In the genomic region with DNA sequence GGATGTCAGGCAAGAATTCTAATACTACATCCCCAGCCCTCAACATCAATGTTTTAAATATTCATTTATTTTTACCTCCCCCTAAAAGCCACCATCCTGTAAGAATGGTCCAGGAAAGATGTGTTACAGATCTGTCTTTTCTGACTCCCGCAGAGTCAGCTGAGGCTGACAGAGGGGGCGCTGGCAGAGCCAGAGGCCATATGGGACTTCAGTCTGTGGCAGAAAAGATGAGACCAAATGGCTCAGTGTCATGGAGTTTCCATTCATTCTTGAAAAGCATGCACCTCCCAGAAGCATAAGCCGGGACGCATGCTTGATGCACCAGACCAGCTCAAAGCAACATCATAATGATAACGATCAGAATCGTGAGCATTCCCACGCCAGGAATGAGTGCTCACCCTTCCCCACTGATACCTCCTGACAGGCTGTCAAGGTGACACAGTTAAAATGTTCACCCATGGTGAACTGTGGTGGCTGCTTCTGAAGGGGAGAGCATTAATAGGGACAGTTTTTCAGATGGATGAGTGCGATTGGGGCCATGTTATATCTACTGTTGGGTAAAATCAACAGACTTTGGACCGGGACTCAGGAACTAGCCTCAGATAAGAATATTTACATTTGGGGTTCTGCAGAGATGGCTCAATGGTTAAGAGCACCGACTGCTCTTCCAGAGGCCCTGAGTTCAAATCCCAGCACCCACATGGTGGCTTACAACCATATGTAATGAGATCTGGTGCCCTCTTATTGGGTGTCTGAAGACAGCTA, we compare ENCODE assay signal across 28 mouse cellular contexts. TPM values are rescaled to one million over a fixed set of nuclear protein-coding genes. Genes with fewer than 3 reads are reported as not detected.
DNase-seq lines count a peak whose midpoint lies in the region; ATAC-seq and TF ChIP-seq lines count a peak whose summit lies in the region.
"Had no signal": no experiment of that assay in that cellular context is flagged by ENCODE, and none has a peak within 500 bp of the region (broad histone marks: within the 10 kb centered on the region; RNA-seq: fewer than 3 reads in every experiment).

No protein-coding gene starts in this region.

- H3K4me1 ChIP-seq in hindbrain, postnatal 0 days (ENCODE audit: insufficient read depth, low read length): no peaks in the 10 kb centered on the region
- no peaks in the 10 kb centered on the region for H3K4me1 ChIP-seq in hindbrain, embryonic 14.5 days (replicated peaks; ENCODE audit: control insufficient read depth, insufficient read depth, low read length)
- no peaks in the 10 kb centered on the region for H3K4me1 ChIP-seq in midbrain, postnatal 0 days (ENCODE audit: insufficient read depth, low read length)
- 0 out of 2 replicates have a peak, but pooled peaks cover 6% of the 10 kb centered on the region for H3K4me1 ChIP-seq in midbrain, embryonic 10.5 days
- 0 out of 2 replicates have a peak, but pooled peaks cover 12% of the 10 kb centered on the region for H3K4me1 ChIP-seq in kidney, embryonic 16.5 days (ENCODE audit: insufficient read depth, low read length)
- H3K4me1 ChIP-seq: hindbrain, embryonic 13.5 days; intestine, embryonic 15.5 days had no signal

- no peak overlapping the region for H3K9ac ChIP-seq in hindbrain, postnatal 0 days (replicated peaks; ENCODE audit: low read length)
- no peak overlapping the region for H3K9ac ChIP-seq in hindbrain, embryonic 14.5 days
- H3K9ac ChIP-seq in midbrain, postnatal 0 days (replicated peaks; ENCODE audit: low read length, poor library complexity, severe bottlenecking): no peak overlapping the region
- no peak overlapping the region for H3K9ac ChIP-seq in kidney, embryonic 16.5 days (replicated peaks; ENCODE audit: low read length)
- H3K9ac ChIP-seq: embryonic facial prominence, embryonic 12.5 days; heart, embryonic 12.5 days; hindbrain, embryonic 13.5 days; intestine, embryonic 15.5 days; kidney, embryonic 15.5 days; lung, embryonic 14.5 days had no signal

- WGBS in hindbrain, postnatal 0 days: 66% methylated on average over 10 of the region's 10 CpGs
- 86% methylated on average over 10 of the region's 10 CpGs for WGBS in hindbrain, embryonic 14.5 days
- 82% methylated on average over 10 of the region's 10 CpGs for WGBS in midbrain, postnatal 0 days
- 92% methylated on average over 10 of the region's 10 CpGs for WGBS in midbrain, embryonic 10.5 days
- 83% methylated on average over 10 of the region's 10 CpGs for WGBS in kidney, embryonic 16.5 days

- H3K4me2 ChIP-seq in hindbrain, postnatal 0 days (ENCODE audit: low read depth, low read length): no peak overlapping the region
- no peak overlapping the region for H3K4me2 ChIP-seq in hindbrain, embryonic 14.5 days (replicated peaks)
- no peak overlapping the region for H3K4me2 ChIP-seq in midbrain, postnatal 0 days (ENCODE audit: low read depth, low read length, poor library complexity, severe bottlenecking)
- no peak overlapping the region for H3K4me2 ChIP-seq in kidney, embryonic 16.5 days (replicated peaks; ENCODE audit: low read depth, low read length)
- H3K4me2 ChIP-seq: embryonic facial prominence, embryonic 12.5 days; heart, embryonic 12.5 days; hindbrain, embryonic 13.5 days; intestine, embryonic 15.5 days; kidney, embryonic 15.5 days; lung, embryonic 14.5 days had no signal

- H3K9me3 ChIP-seq in hindbrain, postnatal 0 days (ENCODE audit: low read length): no peaks in the 10 kb centered on the region
- no peaks in the 10 kb centered on the region for H3K9me3 ChIP-seq in hindbrain, embryonic 14.5 days (ENCODE audit: control insufficient read depth, low read length)
- no peaks in the 10 kb centered on the region for H3K9me3 ChIP-seq in midbrain, postnatal 0 days (ENCODE audit: low read length)
- no peaks in the 10 kb centered on the region for H3K9me3 ChIP-seq in midbrain, embryonic 10.5 days (replicated peaks)
- H3K9me3 ChIP-seq in kidney, embryonic 16.5 days (ENCODE audit: low read length): no peaks in the 10 kb centered on the region
- H3K9me3 ChIP-seq: embryonic facial prominence, embryonic 12.5 days; heart, embryonic 12.5 days; hindbrain, embryonic 13.5 days; intestine, embryonic 15.5 days; kidney, embryonic 15.5 days had no signal

- DNase-seq in hindbrain, postnatal 0 days (ENCODE audit: low spot score): peak; percentile 34
- no peak for DNase-seq in hindbrain, embryonic 14.5 days (ENCODE audit: low spot score)
- DNase-seq in midbrain, postnatal 0 days (ENCODE audit: low spot score): peak; percentile 41
- DNase-seq in midbrain, embryonic 10.5 days (ENCODE audit: low spot score): no peak
- DNase-seq in cerebellum, adult 9-11 months: peak; percentile 48
- DNase-seq in frontal cortex, postnatal 10 days (ENCODE audit: low spot score in 2 of 2): no peak
- DNase-seq in frontal cortex, postnatal 25 days (ENCODE audit: low spot score in 2 of 2): no peak
- DNase-seq: adrenal gland, postnatal 25 days; gastrocnemius, adult 2 months; heart, postnatal 14 days; liver; lung, embryonic 14.5 days; lung, postnatal 4 days; retina, postnatal 1 day; thymus, postnatal 14 days had no signal

- no peaks in the 10 kb centered on the region for H3K27me3 ChIP-seq in hindbrain, postnatal 0 days (ENCODE audit: insufficient read depth, low read length)
- no peaks in the 10 kb centered on the region for H3K27me3 ChIP-seq in hindbrain, embryonic 14.5 days (ENCODE audit: control insufficient read depth, insufficient read depth, low read length)
- H3K27me3 ChIP-seq in midbrain, postnatal 0 days (ENCODE audit: insufficient read depth, low read length): no peaks in the 10 kb centered on the region
- no peaks in the 10 kb centered on the region for H3K27me3 ChIP-seq in midbrain, embryonic 10.5 days (ENCODE audit: low read depth, poor library complexity, severe bottlenecking)
- H3K27me3 ChIP-seq in kidney, embryonic 16.5 days (ENCODE audit: insufficient read depth, low read length): no peaks in the 10 kb centered on the region
- H3K27me3 ChIP-seq: CH12.LX; embryonic facial prominence, embryonic 12.5 days; heart, embryonic 12.5 days; hindbrain, embryonic 13.5 days; intestine, embryonic 15.5 days; kidney, embryonic 15.5 days had no signal

- H3K27ac ChIP-seq in hindbrain, postnatal 0 days: no peak overlapping the region
- no peak overlapping the region for H3K27ac ChIP-seq in hindbrain, embryonic 14.5 days
- H3K27ac ChIP-seq in midbrain, postnatal 0 days (ENCODE audit: low read depth, low read length): no peak overlapping the region
- no peak overlapping the region for H3K27ac ChIP-seq in midbrain, embryonic 10.5 days (replicated peaks)
- no peak overlapping the region for H3K27ac ChIP-seq in kidney, embryonic 16.5 days (ENCODE audit: low read length)
- H3K27ac ChIP-seq: embryonic facial prominence, embryonic 12.5 days; gastrocnemius, adult 2 months; hindbrain, embryonic 13.5 days; intestine, embryonic 15.5 days; kidney, embryonic 15.5 days had no signal

- H3K36me3 ChIP-seq in hindbrain, postnatal 0 days (ENCODE audit: insufficient read depth, low read length): no peaks in the 10 kb centered on the region
- no peaks in the 10 kb centered on the region for H3K36me3 ChIP-seq in hindbrain, embryonic 14.5 days (replicated peaks; ENCODE audit: control insufficient read depth, insufficient read depth)
- H3K36me3 ChIP-seq in midbrain, postnatal 0 days (ENCODE audit: insufficient read depth, low read length): no peaks in the 10 kb centered on the region
- no peaks in the 10 kb centered on the region for H3K36me3 ChIP-seq in midbrain, embryonic 10.5 days
- H3K36me3 ChIP-seq in kidney, embryonic 16.5 days (ENCODE audit: insufficient read depth, low read length): no peaks in the 10 kb centered on the region
- H3K36me3 ChIP-seq: embryonic facial prominence, embryonic 12.5 days; heart, embryonic 12.5 days; hindbrain, embryonic 13.5 days; intestine, embryonic 15.5 days; kidney, embryonic 15.5 days had no signal

- TF ChIP-seq CTCF in hindbrain, postnatal 0 days (IDR thresholded peaks at IDR 0.05; ENCODE audit: low read depth): no peak
- no peak for TF ChIP-seq CTCF in midbrain, postnatal 0 days (IDR thresholded peaks at IDR 0.05)

- no peak for ATAC-seq in hindbrain, postnatal 0 days
- ATAC-seq in hindbrain, embryonic 14.5 days (ENCODE audit: low FRiP score): no peak
- ATAC-seq in midbrain, postnatal 0 days (ENCODE audit: low FRiP score): no peak
- ATAC-seq in kidney, embryonic 16.5 days (ENCODE audit: low FRiP score, low TSS enrichment): no peak
- ATAC-seq: forebrain, embryonic 16.5 days; intestine, embryonic 15.5 days had no signal

- no peak overlapping the region for H3K4me3 ChIP-seq in hindbrain, postnatal 0 days (ENCODE audit: low read length)
- H3K4me3 ChIP-seq in hindbrain, embryonic 14.5 days (replicated peaks; ENCODE audit: low read length): no peak overlapping the region
- H3K4me3 ChIP-seq in midbrain, postnatal 0 days (ENCODE audit: low read depth, low read length): no peak overlapping the region
- no peak overlapping the region for H3K4me3 ChIP-seq in midbrain, embryonic 10.5 days
- no peak overlapping the region for H3K4me3 ChIP-seq in kidney, embryonic 16.5 days (ENCODE audit: low read length)
- H3K4me3 ChIP-seq: embryonic facial prominence, embryonic 12.5 days; erythroblast, embryonic 14.5 days; gastrocnemius, adult 2 months; heart, embryonic 12.5 days; hindbrain, embryonic 13.5 days; intestine, embryonic 15.5 days; kidney, embryonic 15.5 days had no signal

RNA-seq across cellular contexts. Expression of a gene that starts 6.6 kb away (rescaled TPM):
- total RNA-seq in hindbrain, postnatal 0 days (2014; rRNA removed): 0.05 TPM in 1 of 2 replicates, not detected in the other
- polyA plus RNA-seq in hindbrain, postnatal 0 days (2015; fragmentation: Nextera tagmentation; extraction: Ambion mirVana): 0.98 and 1.1 TPM in 2 replicates
- polyA plus RNA-seq in hindbrain, embryonic 14.5 days (2014; fragmentation: Nextera tagmentation; extraction: Ambion mirVana): 0.64 and 1.2 TPM in 2 replicates
- 0.16 TPM in 1 of 2 replicates, not detected in the other for total RNA-seq in midbrain, postnatal 0 days (2014; rRNA removed)
- polyA plus RNA-seq in midbrain, postnatal 0 days (2015; fragmentation: Nextera tagmentation; extraction: Ambion mirVana): not detected in 2 replicates
- 0.17 TPM in 1 of 2 replicates, not detected in the other for polyA plus RNA-seq in midbrain, embryonic 10.5 days (2016; fragmentation: Nextera tagmentation; extraction: Ambion mirVana)
- polyA plus RNA-seq in kidney, embryonic 16.5 days (2015; fragmentation: Nextera tagmentation; extraction: Ambion mirVana): 0.23 and 0.87 TPM in 2 replicates
- total RNA-seq: CH12.LX; gastrocnemius, adult 2 months; granulocyte monocyte progenitor cell, adult 5-6 weeks; heart, postnatal 14 days; layer of hippocampus, postnatal 25 days; left cerebral cortex, postnatal 36 days; MEL had no signal
- polyA plus RNA-seq: embryonic facial prominence, embryonic 12.5 days; forebrain, embryonic 16.5 days; lung, embryonic 14.5 days had no signal

RNA-seq across cellular contexts. Expression of a gene that starts 43.0 kb away (rescaled TPM):
- total RNA-seq in hindbrain, postnatal 0 days (2014; rRNA removed): not detected in 2 replicates
- polyA plus RNA-seq in hindbrain, postnatal 0 days (2015; fragmentation: Nextera tagmentation; extraction: Ambion mirVana): 0.05 and 0.14 TPM in 2 replicates
- polyA plus RNA-seq in hindbrain, embryonic 14.5 days (2014; fragmentation: Nextera tagmentation; extraction: Ambion mirVana): not detected in 2 replicates
- total RNA-seq in midbrain, postnatal 0 days (2014; rRNA removed): not detected in 2 replicates
- polyA plus RNA-seq in midbrain, postnatal 0 days (2015; fragmentation: Nextera tagmentation; extraction: Ambion mirVana): not detected in 2 replicates
- not detected in 2 replicates for polyA plus RNA-seq in midbrain, embryonic 10.5 days (2016; fragmentation: Nextera tagmentation; extraction: Ambion mirVana)
- polyA plus RNA-seq in kidney, embryonic 16.5 days (2015; fragmentation: Nextera tagmentation; extraction: Ambion mirVana): 9.5 and 10.8 TPM in 2 replicates
- total RNA-seq: adrenal gland, postnatal 25 days; CH12.LX; gastrocnemius, adult 2 months; granulocyte monocyte progenitor cell, adult 5-6 weeks; heart, postnatal 14 days; MEL had no signal
- polyA plus RNA-seq: embryonic facial prominence, embryonic 12.5 days; lung, embryonic 14.5 days had no signal

RNA-seq across cellular contexts. Expression of a gene that starts 43.1 kb away (rescaled TPM):
- total RNA-seq in hindbrain, postnatal 0 days (2014; rRNA removed): 0.07 and 0.21 TPM in 2 replicates
- 0.28 and 0.43 TPM in 2 replicates for polyA plus RNA-seq in hindbrain, postnatal 0 days (2015; fragmentation: Nextera tagmentation; extraction: Ambion mirVana)
- 0.35 and 0.54 TPM in 2 replicates for polyA plus RNA-seq in hindbrain, embryonic 14.5 days (2014; fragmentation: Nextera tagmentation; extraction: Ambion mirVana)
- 0.28 TPM in 1 of 2 replicates, not detected in the other for total RNA-seq in midbrain, postnatal 0 days (2014; rRNA removed)
- polyA plus RNA-seq in midbrain, postnatal 0 days (2015; fragmentation: Nextera tagmentation; extraction: Ambion mirVana): 0.17 and 0.19 TPM in 2 replicates
- polyA plus RNA-seq in midbrain, embryonic 10.5 days (2016; fragmentation: Nextera tagmentation; extraction: Ambion mirVana): 0.05 and 0.09 TPM in 2 replicates
- polyA plus RNA-seq in kidney, embryonic 16.5 days (2015; fragmentation: Nextera tagmentation; extraction: Ambion mirVana): 2.6 TPM in 2 replicates
- total RNA-seq: adrenal gland, postnatal 25 days; gastrocnemius, adult 2 months; granulocyte monocyte progenitor cell, adult 5-6 weeks; heart, postnatal 14 days; MEL had no signal
- polyA plus RNA-seq: erythroblast, embryonic 14.5 days; lung, embryonic 14.5 days had no signal

Comparison
In these comparisons a context has a peak if more than half of its experiments do, and no peak if none do; other contexts are left out.
1. DNase-seq: peak in hindbrain, postnatal 0 days (single experiment), midbrain, postnatal 0 days (single experiment) and cerebellum, adult 9-11 months (single experiment); none in hindbrain, embryonic 14.5 days (single experiment), midbrain, embryonic 10.5 days (single experiment), frontal cortex, postnatal 10 days (0 of 2) and frontal cortex, postnatal 25 days (0 of 2).